33 mouse cellular contexts compared by ENCODE assay signal in genomic region chr11:17200936-17201335, GRCm38 (mm10).
"Had no signal": no experiment of that assay in that cellular context is flagged by ENCODE, and none has a peak within 500 bp of the region (broad histone marks: within the 10 kb centered on the region; RNA-seq: fewer than 3 reads in every experiment).

No protein-coding gene starts in this region.

- H3K9me3 ChIP-seq: heart, embryonic 13.5 days; heart, embryonic 15.5 days; hindbrain, embryonic 10.5 days; hindbrain, embryonic 12.5 days; hindbrain, embryonic 13.5 days; hindbrain, embryonic 15.5 days; intestine, embryonic 15.5 days; kidney, embryonic 15.5 days had no signal

- H3K4me2 ChIP-seq: heart, embryonic 13.5 days; heart, embryonic 15.5 days; hindbrain, embryonic 12.5 days; hindbrain, embryonic 13.5 days; hindbrain, embryonic 14.5 days; hindbrain, embryonic 15.5 days; intestine, embryonic 15.5 days; kidney, embryonic 15.5 days had no signal

- DNase-seq: heart, postnatal 10 days; heart, postnatal 14 days; heart, postnatal 36 days; heart, postnatal 4 days; kidney, adult 11 months; kidney, adult 18-20 months; kidney, adult 2 months; kidney, adult 8-10 months; kidney, adult 9 months; kidney, postnatal 10 days; kidney, postnatal 14 days; kidney, postnatal 25 days; kidney, postnatal 36 days; kidney, postnatal 4 days; layer of hippocampus, adult 9-11 months; layer of hippocampus, postnatal 36 days had no signal

- H3K27me3 ChIP-seq: heart, embryonic 13.5 days; heart, embryonic 15.5 days; hindbrain, embryonic 12.5 days; hindbrain, embryonic 13.5 days; hindbrain, embryonic 15.5 days; intestine, embryonic 15.5 days; kidney, embryonic 15.5 days had no signal

- H3K27ac ChIP-seq: heart, embryonic 13.5 days; heart, embryonic 15.5 days; hindbrain, embryonic 10.5 days; hindbrain, embryonic 12.5 days; hindbrain, embryonic 13.5 days; hindbrain, embryonic 14.5 days; hindbrain, embryonic 15.5 days; hindbrain, postnatal 0 days; intestine, embryonic 15.5 days; kidney, embryonic 15.5 days; kidney, postnatal 0 days; layer of hippocampus, adult 2 months; left cerebral cortex, adult 2 months had no signal

- H3K4me1 ChIP-seq: heart, embryonic 13.5 days; heart, embryonic 15.5 days; hindbrain, embryonic 10.5 days; hindbrain, embryonic 12.5 days; hindbrain, embryonic 13.5 days; hindbrain, embryonic 15.5 days; intestine, embryonic 15.5 days; kidney, embryonic 15.5 days had no signal

- ATAC-seq: hindbrain, embryonic 16.5 days; hindbrain, postnatal 0 days; inflammation-experienced regulatory T-cells, adult 6 months; intestine, embryonic 15.5 days; intestine, embryonic 16.5 days; intestine, postnatal 0 days had no signal

- H3K9ac ChIP-seq: heart, embryonic 13.5 days; heart, embryonic 15.5 days; hindbrain, embryonic 12.5 days; hindbrain, embryonic 13.5 days; hindbrain, embryonic 14.5 days; hindbrain, embryonic 15.5 days; intestine, embryonic 15.5 days; kidney, embryonic 15.5 days had no signal

- H3K4me3 ChIP-seq: heart, embryonic 13.5 days; heart, embryonic 15.5 days; hindbrain, embryonic 10.5 days; hindbrain, embryonic 12.5 days; hindbrain, embryonic 13.5 days; hindbrain, embryonic 15.5 days; intestine, embryonic 15.5 days; kidney, embryonic 15.5 days; layer of hippocampus, adult 2 months; left cerebral cortex, adult 2 months had no signal
